Mouse (Mus musculus): ENCODE measurements around the gene Cbx1. TPM values are rescaled to one million over a fixed set of nuclear protein-coding genes. Genes with fewer than 3 reads are reported as not detected.
A peak's percentile ranks its signal among the peaks of the same experiment; 100 is the strongest.

The Cbx1 gene
- total RNA-seq, 2 experiments from 2014 or later, result 13.6 to 32.9 TPM

DNA sequence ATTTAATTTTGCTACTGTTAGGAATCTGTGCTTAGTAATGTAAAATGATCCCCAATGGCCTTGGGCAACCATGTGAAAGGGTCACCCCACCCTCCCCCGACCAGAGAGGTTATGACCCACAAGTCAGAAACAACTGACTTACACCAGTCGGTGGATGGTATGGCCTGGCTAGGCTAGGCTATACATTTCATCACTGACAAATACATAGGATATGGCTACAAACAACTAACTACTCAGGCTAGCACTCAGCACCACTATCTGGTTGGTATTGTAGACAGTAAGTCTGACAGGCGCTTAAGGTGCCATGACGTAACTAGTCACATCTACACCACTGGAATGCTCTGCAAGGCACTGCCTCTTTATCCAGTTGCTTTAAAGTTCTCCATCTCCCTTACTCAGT is 24.5 kb downstream of the Cbx1 start:
- ATAC-seq (replicated peaks; ENCODE audit: low FRiP score, poor library complexity, severe bottlenecking), result no peak

GRCm38 (mm10) chr11:96813920-96814319 is 25.0 kb downstream of the Cbx1 start:
- no peak for ATAC-seq (replicated peaks; ENCODE audit: low FRiP score, poor library complexity, severe bottlenecking)

DNA sequence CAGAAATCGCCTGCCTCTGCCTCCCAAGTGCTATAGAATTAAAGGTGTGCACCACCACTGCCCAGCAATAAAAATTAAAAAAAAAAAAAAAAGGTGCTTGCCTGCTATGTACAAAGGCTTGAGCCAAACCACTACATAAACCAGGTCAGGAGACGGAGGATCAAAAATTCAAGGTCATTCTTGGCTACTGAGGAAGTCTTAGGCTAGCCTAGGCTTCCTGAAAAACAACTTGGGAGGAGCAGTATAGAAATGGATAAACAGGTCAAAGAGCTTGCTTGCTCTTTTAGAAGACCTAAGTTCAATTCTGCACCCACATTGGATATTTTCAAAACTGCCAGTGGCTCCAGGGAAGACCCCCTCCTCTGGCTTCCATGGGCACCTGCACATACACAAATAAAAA is 25.5 kb downstream of the Cbx1 start:
- no peak for ATAC-seq (replicated peaks; ENCODE audit: low FRiP score, poor library complexity, severe bottlenecking)

GRCm38 (mm10) chr11:96815895-96816294 is 27.0 kb downstream of the Cbx1 start:
- no peak for ATAC-seq (replicated peaks; ENCODE audit: low FRiP score, poor library complexity, severe bottlenecking)

GRCm38 (mm10) chr11:96816494-96816893 is 27.6 kb downstream of the Cbx1 start:
- ATAC-seq (replicated peaks; ENCODE audit: low FRiP score, poor library complexity, severe bottlenecking), result no peak

- ATAC-seq (replicated peaks; ENCODE audit: low FRiP score, poor library complexity, severe bottlenecking), result no peak
These were observed 28.1 kb downstream of the Cbx1 start for GRCm38 (mm10) chr11:96816979-96817378.

- ATAC-seq (replicated peaks; ENCODE audit: low FRiP score, poor library complexity, severe bottlenecking), result no peak
These were observed 29.3 kb downstream of the Cbx1 start for GRCm38 (mm10) chr11:96818128-96818710.

DNA sequence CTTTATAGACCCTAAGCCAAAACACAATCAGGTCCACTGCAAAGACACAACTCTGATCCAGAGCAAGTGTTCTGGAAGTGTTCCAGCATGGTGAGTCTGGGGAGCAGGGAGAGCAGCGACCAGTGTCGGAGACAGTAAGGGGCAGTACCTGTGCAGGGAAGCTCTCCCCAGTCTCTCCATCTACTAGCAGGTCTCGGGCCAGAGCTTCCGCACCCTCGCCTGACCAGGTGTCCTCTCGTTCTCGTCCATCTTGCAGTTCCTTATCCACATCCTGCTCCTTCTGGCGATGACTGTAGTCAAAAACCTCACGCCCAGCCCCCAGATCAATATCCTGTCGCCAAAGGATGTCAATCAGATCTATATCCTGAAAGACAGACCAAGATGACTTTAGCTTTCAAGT is 33.0 kb downstream of the Cbx1 start:
- ATAC-seq (replicated peaks; ENCODE audit: low FRiP score, poor library complexity, severe bottlenecking), result no peak

DNA sequence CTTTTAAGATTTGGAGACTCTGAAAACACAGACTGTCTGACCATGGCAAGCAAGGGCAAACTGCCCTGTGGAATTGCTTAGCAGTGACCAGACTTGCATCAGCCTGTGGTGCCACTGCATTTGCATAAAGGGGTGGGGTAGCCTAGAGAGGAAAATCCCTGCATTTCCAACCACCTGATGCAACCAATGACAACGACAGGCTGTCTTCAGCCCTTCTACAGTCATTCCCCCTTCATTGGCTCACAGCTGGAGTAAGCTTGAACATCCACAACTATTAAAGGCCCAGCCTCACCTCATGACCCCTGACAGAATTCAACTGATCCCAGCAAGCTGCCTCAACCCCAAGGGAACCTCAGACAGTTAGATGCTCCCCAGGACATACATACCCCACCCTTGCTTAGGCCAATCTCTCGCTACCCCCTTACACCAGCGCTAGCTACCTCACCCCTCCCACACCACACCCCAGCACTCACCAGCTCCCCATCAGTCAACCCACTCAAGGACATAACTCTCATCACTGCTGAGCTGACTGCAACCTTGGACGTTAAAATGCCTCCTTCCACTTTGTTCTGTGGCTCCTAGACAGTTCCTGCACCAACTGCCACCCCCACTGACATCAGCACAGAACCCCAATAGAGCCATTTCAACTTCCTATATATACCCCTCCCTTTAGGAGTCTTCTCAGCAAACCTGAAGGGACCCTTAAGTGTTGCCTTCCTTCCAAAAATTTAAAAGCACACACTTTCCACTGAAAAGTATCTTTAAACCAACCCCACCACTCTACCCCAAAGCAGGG is 33.9 kb downstream of the Cbx1 start:
- no peak for ATAC-seq (replicated peaks; ENCODE audit: low FRiP score, poor library complexity, severe bottlenecking)

DNA sequence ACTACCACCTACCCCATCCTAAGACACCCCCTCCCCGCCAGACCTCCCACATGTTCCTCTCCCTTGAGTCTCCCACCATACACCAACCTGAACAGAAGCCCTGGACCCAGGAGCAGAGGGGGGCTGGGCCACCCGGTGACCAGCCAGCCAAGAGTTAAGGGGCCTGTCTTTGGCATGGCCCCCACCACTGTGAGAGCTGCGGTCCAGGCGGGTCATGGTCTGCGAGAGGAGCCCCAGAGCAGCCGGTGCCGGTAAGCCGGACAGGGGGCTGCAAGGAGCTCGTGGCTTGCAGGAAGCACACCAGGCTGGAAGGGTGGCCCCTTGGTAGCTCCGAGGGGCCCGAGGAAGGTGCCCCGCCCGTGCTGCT is 34.5 kb downstream of the Cbx1 start:
- no peak for ATAC-seq (replicated peaks; ENCODE audit: low FRiP score, poor library complexity, severe bottlenecking)

- peak; percentile 93 for ATAC-seq (replicated peaks; ENCODE audit: low FRiP score, poor library complexity, severe bottlenecking)
These were observed 35.2 kb downstream of the Cbx1 start for GRCm38 (mm10) chr11:96823880-96824782.

DNA sequence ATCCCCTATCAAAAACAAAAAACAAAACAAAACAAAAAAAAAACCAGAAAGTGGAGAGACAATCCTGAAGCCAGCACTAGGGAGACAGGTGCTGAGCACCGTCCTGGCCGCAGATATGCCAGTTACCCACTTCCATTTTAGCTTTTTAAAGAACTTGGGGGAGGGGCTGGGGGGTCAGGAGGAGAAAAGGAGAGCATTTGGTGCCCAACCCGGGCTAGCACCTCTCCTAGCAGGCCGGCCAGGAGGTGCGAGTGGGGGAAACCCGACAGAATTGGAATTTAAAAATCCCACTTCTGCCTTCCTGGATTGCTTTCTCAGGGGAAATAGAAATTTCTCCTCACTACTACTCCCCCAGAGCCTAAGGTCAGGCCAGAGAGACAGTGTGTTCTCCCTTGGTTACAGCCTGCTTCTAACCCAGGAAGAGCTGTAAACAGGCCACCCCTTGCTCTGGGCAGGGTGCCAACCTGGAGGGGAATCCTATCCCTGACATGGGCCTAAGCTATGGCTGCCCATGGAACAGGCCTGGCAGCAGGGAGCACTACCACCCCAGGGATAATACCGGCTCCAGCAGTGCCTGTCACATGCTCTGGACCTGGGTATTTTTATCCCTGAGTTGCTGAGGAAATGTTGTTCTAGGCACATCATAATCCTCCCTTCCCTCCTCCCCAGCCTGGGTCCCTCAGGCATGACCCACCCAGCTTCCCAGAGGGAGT is 36.0 kb downstream of the Cbx1 start:
- no peak for ATAC-seq (replicated peaks; ENCODE audit: low FRiP score, poor library complexity, severe bottlenecking)

- no peak for ATAC-seq (replicated peaks; ENCODE audit: low FRiP score, poor library complexity, severe bottlenecking)
These were observed 37.6 kb downstream of the Cbx1 start for GRCm38 (mm10) chr11:96826481-96826880.

DNA sequence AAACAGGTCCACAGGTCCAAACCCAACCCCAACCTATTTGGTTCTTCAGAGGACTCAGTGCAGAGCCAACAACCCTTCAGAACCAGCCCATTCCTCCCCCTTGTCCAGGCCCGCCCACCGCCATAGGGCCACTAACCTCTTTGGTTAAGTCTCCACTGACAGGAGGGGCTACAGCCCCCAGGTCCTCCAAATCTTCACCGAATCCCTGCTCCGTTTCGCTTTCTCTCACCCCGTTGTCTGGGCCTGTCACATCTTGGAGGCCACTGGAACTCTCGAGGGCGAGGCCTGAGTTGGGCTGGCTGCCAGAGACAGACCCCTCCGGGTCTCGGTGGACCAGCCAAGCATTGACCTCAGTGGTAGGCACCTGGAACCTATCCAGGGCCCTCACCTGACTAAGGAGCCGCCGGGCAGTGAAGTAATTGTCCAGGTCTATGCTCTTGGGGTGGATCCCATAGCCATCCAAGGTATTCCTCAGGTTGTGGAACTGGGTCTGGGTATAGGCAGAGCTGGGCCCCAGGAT is 38.2 kb downstream of the Cbx1 start:
- no peak for ATAC-seq (replicated peaks; ENCODE audit: low FRiP score, poor library complexity, severe bottlenecking)

DNA sequence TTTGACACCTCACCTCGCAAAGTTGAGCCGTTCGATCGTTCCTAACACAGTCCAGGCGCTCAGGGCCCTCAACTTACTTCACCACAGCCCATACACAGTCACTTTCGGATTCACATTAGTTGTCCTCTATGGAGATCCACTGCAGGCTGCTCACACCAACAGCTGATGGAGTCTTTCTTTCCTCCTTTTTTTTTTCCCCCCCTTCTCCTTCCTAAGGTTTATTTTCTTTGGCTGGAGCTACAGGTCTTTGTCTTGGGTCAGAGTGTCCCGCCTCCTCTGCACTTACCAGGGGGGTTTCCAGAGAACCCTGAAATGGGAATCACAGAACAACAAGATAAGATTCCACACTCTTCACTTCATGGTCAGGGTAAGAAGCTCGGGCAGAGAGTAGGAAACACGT is 39.0 kb downstream of the Cbx1 start:
- ATAC-seq (replicated peaks; ENCODE audit: low FRiP score, poor library complexity, severe bottlenecking), result no peak

- ATAC-seq (replicated peaks; ENCODE audit: low FRiP score, poor library complexity, severe bottlenecking), result no peak
These were observed 40.0 kb downstream of the Cbx1 start for GRCm38 (mm10) chr11:96828881-96829280.

- ATAC-seq (replicated peaks; ENCODE audit: low FRiP score, poor library complexity, severe bottlenecking), result peak; percentile 82
These were observed 40.5 kb downstream of the Cbx1 start for GRCm38 (mm10) chr11:96829403-96829812.

DNA sequence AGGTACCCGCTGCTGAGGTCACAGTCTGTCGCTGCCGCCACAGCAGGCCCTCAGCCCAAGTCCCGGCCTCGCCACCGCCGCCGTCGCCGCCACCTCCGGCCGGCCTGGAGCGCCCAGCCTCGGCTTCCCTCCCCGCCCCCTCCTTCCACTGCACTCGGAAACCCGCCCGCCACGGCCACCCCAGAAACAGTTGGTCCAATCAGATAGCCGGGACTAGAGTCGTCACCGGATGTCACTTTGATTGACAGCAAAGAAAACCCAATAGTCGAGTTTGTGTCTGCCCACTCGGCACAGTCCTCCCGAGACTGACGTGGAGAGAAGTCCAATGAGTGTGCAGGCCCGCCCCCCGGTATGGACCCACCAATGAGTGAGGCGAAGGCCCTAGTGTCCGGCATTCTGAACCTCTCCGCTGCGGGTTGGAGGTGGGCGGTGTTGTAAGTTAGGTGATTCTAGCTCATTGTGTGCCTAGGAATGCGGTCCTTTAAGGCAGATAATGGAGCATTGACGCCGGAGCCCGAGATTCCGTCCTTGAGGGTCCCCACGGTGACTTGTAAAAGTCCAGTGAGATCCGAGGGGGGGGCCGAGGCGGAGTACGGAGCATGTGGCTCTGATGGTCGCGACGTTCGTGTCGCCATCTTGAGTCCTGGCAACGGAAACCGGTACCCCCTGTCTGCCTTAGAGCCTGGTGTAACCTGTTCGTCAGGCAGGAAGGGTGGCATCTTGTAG is 41.0 kb downstream of the Cbx1 start, which contains the start of gene Nfe2l1:
Gene Nfe2l1, minus strand, starts transcription at position 156 of the 726 bp plus-strand sequence.
- peak; percentile 92 for ATAC-seq (replicated peaks; ENCODE audit: low FRiP score, poor library complexity, severe bottlenecking)

All from erythroblast, adult 5-6 weeks (primary cell).